Mouse (Mus musculus) megakaryocyte, embryonic 14.5 days (primary cell): ENCODE results near the gene Kcnip1.

ENCODE experiments used
- FLI1 ChIP-seq: IDR thresholded peaks from 2 replicates; pipeline ENCODE4 v1.6.1; 2012; ENCODE audit warnings: low read length, inconsistent platforms, mixed read lengths
- GATA1 ChIP-seq: IDR thresholded peaks from 3 replicates; pipeline ENCODE4 v1.6.1; 2012; ENCODE audit warnings: mixed read lengths, low read length, inconsistent platforms, borderline replicate concordance

- TF ChIP-seq GATA1 (no peak), FLI1 (no peak)
These were observed 302.8 kb downstream of the Kcnip1 start for GRCm38 (mm10) chr11:33690181-33690580.
